Comparison of ENCODE assay signal across 1 mouse cellular context in the genomic region with DNA sequence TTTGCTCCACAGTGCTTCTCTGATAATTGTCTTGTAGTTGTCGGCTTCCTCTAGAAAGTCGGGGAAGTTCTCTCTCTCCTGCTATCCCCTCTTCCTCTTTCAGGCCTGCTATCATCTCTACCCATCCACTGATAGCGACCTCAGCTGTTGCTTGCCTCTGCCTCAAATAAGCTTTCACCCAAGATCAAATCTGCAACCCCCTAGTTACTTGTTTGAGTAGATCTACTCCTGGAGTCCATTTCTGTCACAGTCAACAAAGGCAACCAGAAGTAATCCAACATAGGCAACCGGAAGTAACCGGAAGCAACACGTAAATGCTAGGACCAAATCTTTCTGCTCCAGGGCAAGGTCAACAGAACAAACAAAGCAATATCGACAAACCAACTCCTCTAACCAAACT.
TF ChIP-seq lines count a peak whose summit lies in the region.

No protein-coding gene starts in this region.

TF ChIP-seq in MEL, 35 proteins besides CTCF, POLR2A, EP300 and RAD21 (continued from another document):
- TF ChIP-seq TBP (IDR thresholded peaks at IDR 0.05; ENCODE audit: low read depth, low read length) (peak; percentile 68), MAZ (IDR thresholded peaks at IDR 0.05; ENCODE audit: low read depth, low read length) (peak; percentile 67), SIN3A (IDR thresholded peaks at IDR 0.05; ENCODE audit: low read length) (peak; percentile 86), SMC3 (IDR thresholded peaks at IDR 0.05; ENCODE audit: low read depth, low read length) (no peak), MAX (IDR thresholded peaks at IDR 0.05; ENCODE audit: low read length) (no peak), POLR2AphosphoS5 (IDR thresholded peaks at IDR 0.05; ENCODE audit: borderline replicate concordance, low read depth, low read length) (no peak), ZNF384 (IDR thresholded peaks at IDR 0.05; ENCODE audit: low read depth, low read length) (no peak), ELF1 (IDR thresholded peaks at IDR 0.05; ENCODE audit: low read depth, low read length) (peak; percentile 61), MEF2A (IDR thresholded peaks at IDR 0.05; ENCODE audit: extremely low read depth, insufficient replicate concordance, low read depth, low read length, poor library complexity, severe bottlenecking) (peak; percentile 63; the same call in 1 of the 2 replicates)
